Mouse (Mus musculus): ENCODE measurements at regions not wholly inside any gene's neighbourhood (a gene's known extent, or its start where the extent isn't known, plus 50 kb on each side); places are given as distances from the start of the nearest gene placed in this dataset.

- peak; percentile 31 for DNase-seq
Measured at GRCm38 (mm10) chr12:25293470-25294178, 196.7 kb upstream of the Id2 start.

GRCm38 (mm10) chr12:25289381-25289780, 192.4 kb upstream of the Id2 start:
- no peak for DNase-seq

- no peak for DNase-seq
Measured at GRCm38 (mm10) chr12:25283808-25284207, 186.9 kb upstream of the Id2 start.

DNA sequence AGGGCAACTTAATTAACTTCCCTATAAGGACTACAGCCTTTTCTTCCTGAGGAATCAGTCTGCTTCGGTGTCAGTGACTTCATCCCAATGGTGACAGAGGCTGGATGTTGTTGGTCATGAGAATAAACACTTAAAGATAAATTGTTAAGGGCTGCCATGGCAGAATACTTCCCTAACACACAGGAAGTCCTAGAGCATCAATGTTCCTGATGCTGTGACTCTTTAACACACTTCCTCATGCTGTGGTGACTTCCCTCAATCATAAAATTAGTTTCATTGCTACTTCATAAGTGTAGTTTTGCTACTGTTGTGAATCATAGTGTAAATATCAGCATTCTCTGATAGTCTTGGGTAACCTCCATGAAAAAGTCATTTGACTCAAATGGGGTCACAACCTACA, 184.5 kb upstream of the Id2 start:
- no peak for DNase-seq

DNA sequence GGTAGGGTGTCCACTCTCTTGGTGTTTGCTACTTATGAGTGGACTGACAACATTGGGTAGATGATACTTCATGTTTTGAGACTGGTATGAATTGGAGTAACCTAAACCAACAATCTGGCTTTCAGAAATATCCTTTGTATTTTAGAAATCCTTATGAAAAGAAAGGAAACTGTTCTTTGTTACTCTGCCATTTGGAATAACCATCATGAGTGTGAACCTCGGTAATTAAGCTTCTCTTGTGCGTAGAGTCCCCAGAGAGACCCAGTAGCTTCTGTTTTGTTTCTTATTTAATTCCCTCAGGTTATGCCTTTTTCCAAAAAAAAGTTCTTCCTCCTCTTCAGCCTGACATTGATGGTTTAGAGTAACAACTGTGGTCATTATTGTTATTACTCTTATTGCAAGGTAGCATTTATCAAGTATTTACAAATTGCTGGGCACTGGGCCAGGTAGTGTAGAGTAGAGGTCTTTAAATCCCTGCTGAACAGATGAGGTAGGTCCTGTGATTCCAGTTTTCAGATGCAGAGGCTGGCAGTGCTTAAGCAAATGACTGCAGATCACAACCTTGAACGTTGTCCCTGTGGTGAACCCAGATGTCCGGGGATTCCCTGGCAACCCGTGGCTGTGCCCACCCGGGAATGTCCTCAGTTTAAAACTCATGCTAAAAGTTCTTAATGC, 176.8 kb upstream of the Id2 start:
- DNase-seq, result no peak

DNA sequence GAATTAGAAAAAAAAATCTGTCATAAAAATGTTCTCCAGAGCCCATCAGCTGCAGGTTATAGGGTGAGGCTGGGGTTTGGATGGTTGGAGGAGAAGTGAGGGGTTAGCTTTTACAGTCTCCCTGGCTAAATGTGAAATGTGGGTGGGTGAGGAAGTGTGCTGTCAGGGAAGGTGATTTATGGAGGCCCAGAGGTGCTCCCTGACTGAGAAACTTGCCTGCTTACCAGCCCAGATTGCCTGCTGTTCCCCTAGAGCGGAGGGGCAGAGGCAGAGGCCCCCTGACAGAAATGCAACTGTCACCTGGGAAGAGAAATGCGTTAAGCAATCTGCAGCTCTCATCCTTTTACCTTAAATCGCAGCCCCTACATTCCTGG, 175.8 kb upstream of the Id2 start:
- DNase-seq, result no peak

- DNase-seq, result no peak
Measured at GRCm38 (mm10) chr12:25272114-25272751, 175.3 kb upstream of the Id2 start.

DNA sequence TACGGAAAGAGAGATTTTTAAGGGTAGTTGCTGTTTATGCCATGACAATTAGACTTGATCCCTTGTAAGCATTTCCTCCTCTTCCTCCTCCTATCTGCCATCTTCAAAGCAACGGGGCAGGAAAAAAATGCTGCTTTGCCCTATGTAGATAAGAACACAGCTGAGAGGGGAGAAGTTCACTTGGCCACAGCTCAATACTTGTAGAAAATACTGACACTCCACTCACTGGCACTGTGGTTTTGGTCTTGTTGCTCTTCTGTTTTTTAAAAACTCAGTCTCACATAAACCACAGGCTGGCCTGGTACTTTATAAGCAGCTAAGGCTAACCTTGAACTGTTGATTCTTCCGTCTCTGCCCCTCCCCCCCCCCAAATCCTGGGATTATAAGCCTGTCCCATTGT, 172.9 kb upstream of the Id2 start:
- DNase-seq, result no peak

- DNase-seq, result no peak
Measured at GRCm38 (mm10) chr12:25268871-25269850, 172.2 kb upstream of the Id2 start.

DNA sequence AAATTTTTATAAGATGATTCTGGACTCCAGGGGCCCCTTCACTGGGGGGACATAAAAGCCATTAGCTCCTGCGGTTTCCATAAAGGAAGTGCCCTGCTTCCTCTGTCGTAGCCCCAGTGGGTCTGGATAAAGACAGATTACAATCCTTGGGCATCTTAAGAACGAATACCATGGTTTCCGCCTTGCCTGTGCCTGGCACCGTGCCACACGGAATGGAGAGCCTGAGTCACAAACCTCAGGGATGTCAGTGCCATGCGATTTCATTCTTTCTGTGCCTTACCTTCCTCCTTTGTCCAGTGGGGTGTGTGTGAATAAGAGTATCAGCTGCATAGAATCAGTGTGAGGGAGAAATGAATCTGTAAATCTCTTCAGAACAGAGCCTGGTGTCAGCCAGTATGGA, 171.4 kb upstream of the Id2 start:
- DNase-seq, result no peak

- DNase-seq, result no peak
Measured at GRCm38 (mm10) chr12:25267572-25268115, 170.7 kb upstream of the Id2 start.

DNA sequence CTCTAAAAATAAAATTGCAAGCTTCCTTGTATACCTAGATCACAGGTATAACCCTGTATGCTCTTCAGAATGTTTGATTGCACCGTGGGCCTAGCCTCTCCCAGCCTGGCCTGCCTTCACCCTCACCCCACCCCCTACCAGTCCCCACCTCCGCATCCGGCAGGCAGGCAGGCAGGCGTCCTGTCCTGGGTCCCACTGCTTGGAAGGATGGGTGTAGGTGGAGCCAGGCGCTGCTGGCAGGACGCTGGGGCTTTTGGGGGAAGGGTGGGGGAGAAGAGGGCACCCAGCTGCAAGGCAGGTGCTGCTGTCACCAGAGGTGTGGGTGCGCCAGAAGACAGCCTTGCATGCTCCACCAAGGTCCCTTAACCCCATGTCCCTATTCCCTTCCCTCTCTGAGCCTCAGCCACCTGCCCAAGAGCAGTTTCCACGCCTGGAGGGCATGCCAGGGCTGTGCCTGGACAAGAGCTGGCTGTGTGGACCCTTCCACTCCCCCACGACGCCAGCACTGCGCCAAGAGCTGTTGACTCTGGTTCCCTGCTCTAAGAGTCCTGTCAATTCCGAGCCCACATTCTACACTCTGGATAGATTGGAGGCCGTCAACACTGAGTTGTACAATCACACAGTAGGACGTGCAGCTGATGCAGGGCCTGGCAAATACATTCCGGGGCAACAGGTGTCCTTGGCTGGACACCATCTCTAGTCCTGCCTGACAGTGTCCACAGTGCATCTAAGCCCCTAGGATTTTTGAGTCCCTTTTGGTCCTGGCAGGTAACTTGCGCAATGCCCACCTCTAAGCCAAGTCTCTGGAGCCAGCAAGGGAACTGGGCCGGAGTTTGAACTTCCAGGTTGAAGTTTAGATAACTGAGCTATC, 170.0 kb upstream of the Id2 start:
- no peak for DNase-seq

- no peak for DNase-seq
Measured at GRCm38 (mm10) chr12:25265560-25266525, 168.9 kb upstream of the Id2 start.

DNA sequence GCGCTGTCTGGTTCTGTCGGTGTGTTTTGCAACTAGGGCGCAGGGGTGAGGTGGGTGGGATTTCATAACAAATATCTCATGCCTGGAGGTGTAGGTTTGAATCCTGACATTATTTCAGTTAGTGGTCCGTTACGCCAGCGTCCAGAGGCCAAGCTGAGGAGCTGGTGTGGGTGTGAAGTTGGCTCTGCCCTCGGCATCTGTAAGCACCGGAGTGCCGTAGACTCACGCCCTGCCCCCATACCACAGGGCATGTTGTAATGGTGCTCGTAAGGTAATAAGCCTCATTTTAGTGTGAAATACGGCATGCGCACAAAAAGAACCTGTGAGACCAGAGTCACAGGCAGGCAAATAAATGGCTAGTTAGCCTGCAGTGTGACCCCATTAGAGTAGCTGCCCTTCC, 168.1 kb upstream of the Id2 start:
- DNase-seq, result no peak

DNA sequence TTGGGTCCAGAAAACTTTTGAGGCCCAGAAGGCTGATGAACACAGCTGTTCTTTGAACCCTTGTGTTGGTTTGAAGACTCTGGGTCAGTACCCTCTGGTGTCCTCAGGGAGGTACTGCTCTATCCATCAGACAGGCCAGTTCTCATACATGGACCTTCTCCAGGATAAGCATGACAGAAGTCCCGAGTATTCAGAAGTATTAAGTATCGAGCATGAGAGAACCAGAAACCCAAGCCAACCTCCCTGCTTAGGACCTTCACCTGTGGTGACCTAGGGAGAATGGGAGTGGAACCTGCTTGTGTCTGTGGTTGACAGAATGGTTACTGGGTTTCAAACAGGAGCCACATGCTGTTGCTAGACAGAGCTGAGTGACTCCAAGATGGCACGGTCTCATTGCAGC, 167.5 kb upstream of the Id2 start:
- DNase-seq, result no peak

GRCm38 (mm10) chr12:25262461-25262860, 165.5 kb upstream of the Id2 start:
- no peak for DNase-seq

DNA sequence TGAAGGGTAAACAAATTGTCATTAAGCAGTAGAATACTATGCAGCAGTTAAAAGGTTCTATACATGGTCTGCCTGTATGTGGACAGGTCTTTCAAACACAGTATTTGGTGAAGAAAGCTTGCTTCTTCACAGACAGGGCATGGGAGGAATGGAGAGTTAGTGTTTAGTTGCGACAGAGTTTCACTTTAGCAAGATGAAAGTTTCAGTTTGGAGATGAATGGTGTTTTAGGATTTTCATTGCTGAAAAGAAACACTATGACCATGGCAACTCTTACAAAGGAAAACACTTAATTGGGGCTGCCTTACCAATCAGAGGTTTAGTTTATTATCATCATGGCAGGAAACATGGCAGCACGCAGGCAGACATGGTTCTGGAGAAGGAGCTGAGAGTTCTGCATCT, 162.2 kb upstream of the Id2 start:
- DNase-seq, result no peak

- DNase-seq, result no peak
Measured at GRCm38 (mm10) chr12:25256268-25256667, 159.3 kb upstream of the Id2 start.

GRCm38 (mm10) chr12:25254716-25255115, 157.8 kb upstream of the Id2 start:
- no peak for DNase-seq
